Mouse (Mus musculus) myocyte (in vitro differentiated cells): ENCODE data around the gene Ubac2. TPM values are rescaled to one million over a fixed set of nuclear protein-coding genes. Genes with fewer than 3 reads are reported as not detected.

Source experiments
- H3K27me3 ChIP-seq: one replicate; pipeline ENCODE4 v1.6.1; 2011; ENCODE audit not compliant: control insufficient read depth, insufficient read depth, insufficient read length
- H3K36me3 ChIP-seq: one replicate; pipeline ENCODE4 v1.6.1; 2011; ENCODE audit not compliant: control insufficient read depth, insufficient read depth
- H3K4me2 ChIP-seq: one replicate; pipeline ENCODE4 v1.6.1; 2011; ENCODE audit warnings: low read depth, control low read depth
- H3K4me3 ChIP-seq: one replicate; pipeline ENCODE4 v1.5.1; 2011; ENCODE audit warnings: mild to moderate bottlenecking, control low read depth, moderate library complexity
- H3K79me2 ChIP-seq: one replicate; pipeline ENCODE4 v1.6.1; 2011; ENCODE audit not compliant: control insufficient read depth, insufficient read depth
- H3ac ChIP-seq: one replicate; pipeline ENCODE4 v1.6.1; 2011; ENCODE audit not compliant: control insufficient read depth, insufficient read length
- CEBPB ChIP-seq: IDR thresholded peaks from 2 replicates; pipeline ENCODE4 v1.6.1; 2011; ENCODE audit warnings: mild to moderate bottlenecking, moderate library complexity; ENCODE audit not compliant: poor library complexity, insufficient read depth, severe bottlenecking
- E2F4 ChIP-seq: IDR thresholded peaks from one replicate; pipeline ENCODE4 v1.6.1; 2011; ENCODE audit warnings: mild to moderate bottlenecking, control low read depth, moderate library complexity; ENCODE audit not compliant: insufficient read depth
- MAX ChIP-seq: IDR thresholded peaks from one replicate; pipeline ENCODE4 v1.6.1; 2011; ENCODE audit warnings: low read depth, mild to moderate bottlenecking, control low read depth
- MYOD1 ChIP-seq, 3 experiments: IDR thresholded peaks; one replicate each; pipeline ENCODE4 v1.6.1; 2011; ENCODE audit warnings: control low read depth in 2 of 3, low read depth in 2 of 3, mild to moderate bottlenecking in 2 of 3, moderate library complexity in 1 of 3; ENCODE audit not compliant: insufficient read length in 2 of 3, control insufficient read depth in 1 of 3
- MYOG ChIP-seq, 3 experiments: IDR thresholded peaks; one replicate each; pipeline ENCODE4 v1.6.1; 2011; ENCODE audit warnings: control low read depth in 2 of 3, low read depth in 2 of 3, mild to moderate bottlenecking in 2 of 3; ENCODE audit not compliant: insufficient read length in 2 of 3, control insufficient read depth in 1 of 3, insufficient read depth in 1 of 3
- POLR2A ChIP-seq: IDR thresholded peaks from one replicate; pipeline ENCODE4 v1.6.1; 2011; ENCODE audit warnings: low read depth, mild to moderate bottlenecking, control low read depth, moderate library complexity; ENCODE audit not compliant: insufficient read length
- POLR2AphosphoS2 ChIP-seq: IDR thresholded peaks from one replicate; pipeline ENCODE4 v1.6.1; 2011; ENCODE audit warnings: low read depth, control low read depth; ENCODE audit not compliant: insufficient read length
- REST ChIP-seq: IDR thresholded peaks from one replicate; pipeline ENCODE4 v1.6.1; 2011; ENCODE audit warnings: mild to moderate bottlenecking, control low read depth, moderate library complexity; ENCODE audit not compliant: insufficient read depth, insufficient read length
- SRF ChIP-seq: IDR thresholded peaks from one replicate; pipeline ENCODE4 v1.6.1; 2011; ENCODE audit warnings: low read depth; ENCODE audit not compliant: control insufficient read depth, insufficient read length
- TCF12 ChIP-seq: IDR thresholded peaks from one replicate; pipeline ENCODE4 v1.6.1; 2011; ENCODE audit warnings: mild to moderate bottlenecking, control low read depth; ENCODE audit not compliant: poor library complexity, insufficient read depth, severe bottlenecking
- TCF3 ChIP-seq: IDR thresholded peaks from one replicate; pipeline ENCODE4 v1.6.1; 2011; ENCODE audit warnings: low read depth, control low read depth; ENCODE audit not compliant: insufficient read length
- USF1 ChIP-seq: IDR thresholded peaks from one replicate; pipeline ENCODE4 v1.6.1; 2011; ENCODE audit warnings: low read depth, mild to moderate bottlenecking, control low read depth, moderate library complexity
- polyA plus RNA-seq: library from polyadenylated mRNA; unstranded; fragments of >200 nt; fragmentation: generic; extraction: Trizol; gene quantifications from one replicate; pipeline ENCODE4 v1.2.1, GENCODE M21; 2012; ENCODE audit warnings: missing spikeins

The Ubac2 gene
- polyA plus RNA-seq, 1 experiment = 33.1 TPM

- Histone ChIP-seq H3K4me2 (no peak overlapping the region), H3K79me2 (no peaks in the 10 kb centered on the region), H3ac (no peak overlapping the region), H3K4me3 (no peak overlapping the region), H3K36me3 (no peaks in the 10 kb centered on the region), H3K27me3 (no peaks in the 10 kb centered on the region)
- TF ChIP-seq POLR2AphosphoS2 (no peak), CEBPB (no peak), SRF (no peak), MYOD1 (IDR thresholded peaks at IDR 0.05; ENCODE audit: control insufficient read depth in 1 of 3, insufficient read length in 2 of 3, low read depth in 2 of 3) (no peak), USF1 (no peak), TCF3 (no peak), REST (no peak), POLR2A (no peak), TCF12 (no peak), MAX (no peak), MYOG (IDR thresholded peaks at IDR 0.05; ENCODE audit: control insufficient read depth in 1 of 3, insufficient read depth in 1 of 3, insufficient read length in 2 of 3, low read depth in 2 of 3) (no peak), E2F4 (no peak)
Measured at GRCm38 (mm10) chr14:122035860-122036259, 157.4 kb downstream of the Ubac2 start.

GRCm38 (mm10) chr14:122038874-122039647, 160.6 kb downstream of the Ubac2 start:
- no peaks in the 10 kb centered on the region for H3K79me2 ChIP-seq
- TF ChIP-seq MYOG (IDR thresholded peaks at IDR 0.05; ENCODE audit: control insufficient read depth in 1 of 3, insufficient read depth in 1 of 3, insufficient read length in 2 of 3, low read depth in 2 of 3) = no peak
- H3K27me3 ChIP-seq = no peaks in the 10 kb centered on the region
- H3K36me3 ChIP-seq = no peaks in the 10 kb centered on the region
- no peak overlapping the region for H3K4me3 ChIP-seq
- no peak overlapping the region for H3K4me2 ChIP-seq
- H3ac ChIP-seq = no peak overlapping the region

- Histone ChIP-seq H3ac (no peak overlapping the region), H3K4me3 (no peak overlapping the region), H3K4me2 (no peak overlapping the region), H3K36me3 (no peaks in the 10 kb centered on the region), H3K79me2 (no peaks in the 10 kb centered on the region), H3K27me3 (peaks cover 7% of the 10 kb centered on the region)
- TF ChIP-seq CEBPB (no peak), REST (no peak), POLR2A (no peak), MAX (no peak), E2F4 (no peak), POLR2AphosphoS2 (no peak), MYOD1 (IDR thresholded peaks at IDR 0.05; ENCODE audit: control insufficient read depth in 1 of 3, insufficient read length in 2 of 3, low read depth in 2 of 3) (no peak), USF1 (no peak), TCF12 (no peak)
Measured at GRCm38 (mm10) chr14:122041413-122041825, 163.0 kb downstream of the Ubac2 start.

- no peak for TF ChIP-seq USF1
- TF ChIP-seq TCF3 = no peak
- no peak for TF ChIP-seq MAX
- no peak for TF ChIP-seq POLR2AphosphoS2
- no peak for TF ChIP-seq MYOG (IDR thresholded peaks at IDR 0.05; ENCODE audit: control insufficient read depth in 1 of 3, insufficient read depth in 1 of 3, insufficient read length in 2 of 3, low read depth in 2 of 3)
- no peak for TF ChIP-seq E2F4
- no peak for TF ChIP-seq MYOD1 (IDR thresholded peaks at IDR 0.05; ENCODE audit: control insufficient read depth in 1 of 3, insufficient read length in 2 of 3, low read depth in 2 of 3)
- TF ChIP-seq POLR2A = no peak
- no peak for TF ChIP-seq SRF
- TF ChIP-seq TCF12 = no peak
- no peak for TF ChIP-seq REST
- no peak for TF ChIP-seq CEBPB
- Histone ChIP-seq H3ac (no peak overlapping the region), H3K79me2 (no peaks in the 10 kb centered on the region), H3K4me2 (no peak overlapping the region), H3K27me3 (peaks cover 7% of the 10 kb centered on the region), H3K4me3 (no peak overlapping the region), H3K36me3 (no peaks in the 10 kb centered on the region)
Measured at GRCm38 (mm10) chr14:122042142-122042694, 163.8 kb downstream of the Ubac2 start.

- peaks cover 19% of the 10 kb centered on the region for H3K27me3 ChIP-seq
- H3K36me3 ChIP-seq = no peaks in the 10 kb centered on the region
- no peaks in the 10 kb centered on the region for H3K79me2 ChIP-seq
- H3K4me2 ChIP-seq = no peak overlapping the region
- no peak overlapping the region for H3ac ChIP-seq
- TF ChIP-seq SRF = no peak
- TF ChIP-seq CEBPB = no peak
- no peak for TF ChIP-seq E2F4
- no peak for TF ChIP-seq MYOD1 (IDR thresholded peaks at IDR 0.05; ENCODE audit: control insufficient read depth in 1 of 3, insufficient read length in 2 of 3, low read depth in 2 of 3)
- TF ChIP-seq USF1 = no peak
- TF ChIP-seq MAX = no peak
- no peak for TF ChIP-seq REST
- no peak for TF ChIP-seq TCF12
- TF ChIP-seq POLR2A = no peak
- TF ChIP-seq MYOG (IDR thresholded peaks at IDR 0.05; ENCODE audit: control insufficient read depth in 1 of 3, insufficient read depth in 1 of 3, insufficient read length in 2 of 3, low read depth in 2 of 3) = no peak
- TF ChIP-seq TCF3 = no peak
- no peak for TF ChIP-seq POLR2AphosphoS2
- no peak overlapping the region for H3K4me3 ChIP-seq
Measured at GRCm38 (mm10) chr14:122047784-122048183, 169.4 kb downstream of the Ubac2 start.
